Mouse (Mus musculus) heart, adult 2 months (tissue): ENCODE data around the gene Defb7. TPM values are rescaled to one million over a fixed set of nuclear protein-coding genes. Genes with fewer than 3 reads are reported as not detected.

Source experiments
- DNase-seq, 2 experiments: peaks; one replicate each; pipeline ENCODE4 v3.0.0; 2021
- H3K27ac ChIP-seq: fragments of 200-600 bp; 2 replicates; pipeline ENCODE4 v1.8.1; 2022
- H3K27me3 ChIP-seq: fragments of 200-500 bp; 2 replicates; pipeline ENCODE4 v1.6.1; 2012; ENCODE audit warnings: mild to moderate bottlenecking, low read length, inconsistent platforms, mixed read lengths; ENCODE audit not compliant: control insufficient read depth, insufficient read depth
- H3K36me3 ChIP-seq: fragments of 200-500 bp; 2 replicates; pipeline ENCODE4 v1.6.1; 2012; ENCODE audit warnings: low read length, inconsistent platforms; ENCODE audit not compliant: control insufficient read depth, insufficient read depth
- H3K4me1 ChIP-seq: fragments of 200-500 bp; 2 replicates; pipeline ENCODE4 v1.6.1; 2011; ENCODE audit warnings: low read length; ENCODE audit not compliant: control insufficient read depth, insufficient read depth
- H3K4me3 ChIP-seq: fragments of 200-600 bp; 2 replicates; pipeline ENCODE4 v1.8.1; 2022
- H3K79me2 ChIP-seq: fragments of 200-500 bp; replicated peaks from 2 replicates; pipeline ENCODE4 v1.6.1; 2012; ENCODE audit warnings: mild to moderate bottlenecking, inconsistent platforms, low read length, moderate library complexity, mixed read lengths; ENCODE audit not compliant: control insufficient read depth, insufficient read depth
- H3K9ac ChIP-seq: fragments of 200-500 bp; 2 replicates; pipeline ENCODE4 v1.6.1; 2012; ENCODE audit warnings: low read depth, mild to moderate bottlenecking, control low read depth, inconsistent platforms, low read length, mixed read lengths
- CTCF ChIP-seq: fragments of 200-600 bp; IDR thresholded peaks from 2 replicates; pipeline ENCODE4 v1.8.1; 2022; ENCODE audit warnings: antibody characterized with exemption, mild to moderate bottlenecking, moderate library complexity
- EP300 ChIP-seq: fragments of 200-500 bp; IDR thresholded peaks from 2 replicates; pipeline ENCODE4 v1.6.1; 2011; ENCODE audit warnings: low read depth, low read length, control low read depth; ENCODE audit not compliant: insufficient read depth
- POLR2A ChIP-seq: fragments of 200-500 bp; IDR thresholded peaks from 2 replicates; pipeline ENCODE4 v1.6.1; 2011; ENCODE audit warnings: mild to moderate bottlenecking, low read depth, low read length, control low read depth; ENCODE audit not compliant: insufficient read depth
- WGBS: fragments of 180-500 bp; shearing (Covaris S2); methylation state at CpG from one replicate; pipeline ENCODE4 v1.1.7; 2018; 5-methylcytosine and 5-hydroxymethylcytosine counted together
- intact Hi-C: fragments of 180-260 bp; cut with DNase I; formaldehyde crosslinking; loops from one replicate; pipeline ENCODE4 v1.15.1; 2025
- long read RNA-seq: library from polyadenylated mRNA; stranded (forward); transcript quantifications from one replicate; pipeline ENCODE4 v2.0.0, GENCODE M21; 2021
- polyA plus RNA-seq: library from polyadenylated mRNA; depleted of rRNA; stranded (reverse); fragments of >200 nt; gene quantifications from 2 replicates; pipeline ENCODE4 v1.2.3, GENCODE M21; 2012; rRNA removed
- total RNA-seq, 2 experiments: library from RNA; stranded (reverse); gene quantifications; 2 replicates each; pipeline ENCODE4 v1.2.3; 2021

Defb7 gene
- total RNA-seq (not detected), polyA plus RNA-seq (not detected in 2 replicates)
- long read RNA-seq = 0 reads

- TF ChIP-seq POLR2A = no peak
- TF ChIP-seq EP300 = no peak
- no peak for TF ChIP-seq CTCF
- 75% methylated on average over 2 of the region's 2 CpGs for WGBS
- no peaks in the 10 kb centered on the region for H3K79me2 ChIP-seq
- no peaks in the 10 kb centered on the region for H3K4me1 ChIP-seq
- no peaks in the 10 kb centered on the region for H3K36me3 ChIP-seq
- H3K4me3 ChIP-seq = no peak within 1 kb of the TSS
- DNase-seq = no peak
- intact Hi-C loops = no loop called here
- H3K9ac ChIP-seq = no peak within 1 kb of the TSS
- no peaks in the 10 kb centered on the region for H3K27me3 ChIP-seq
- H3K27ac ChIP-seq = no peak within 1 kb of the TSS
These were observed at the start of gene Defb7 for GRCm38 (mm10) chr8:19494797-19495196. TSS of gene Defb7 (plus strand) at chr8:19495097.

GRCm38 (mm10) chr8:19446378-19446777, 48.5 kb upstream of the Defb7 start:
- WGBS = 65% methylated on average over 1 of the region's 1 CpGs
- Histone ChIP-seq H3K9ac (no peak overlapping the region), H3K27me3 (no peaks in the 10 kb centered on the region), H3K79me2 (no peaks in the 10 kb centered on the region), H3K4me1 (no peaks in the 10 kb centered on the region), H3K4me3 (no peak overlapping the region), H3K27ac (no peak overlapping the region), H3K36me3 (no peaks in the 10 kb centered on the region)
- no peak for DNase-seq
- no peak for TF ChIP-seq CTCF
- TF ChIP-seq POLR2A = no peak
- no peak for TF ChIP-seq EP300
- intact Hi-C loops = no loop called here

- H3K27me3 ChIP-seq = no peaks in the 10 kb centered on the region
- H3K27ac ChIP-seq = no peak overlapping the region
- H3K4me1 ChIP-seq = no peaks in the 10 kb centered on the region
- H3K4me3 ChIP-seq = no peak overlapping the region
- TF ChIP-seq POLR2A (no peak), CTCF (no peak), EP300 (no peak)
- DNase-seq = no peak
- no peak overlapping the region for H3K9ac ChIP-seq
- no peaks in the 10 kb centered on the region for H3K36me3 ChIP-seq
- no peaks in the 10 kb centered on the region for H3K79me2 ChIP-seq
- intact Hi-C loops = no loop called here
- 58% methylated on average over 3 of the region's 3 CpGs for WGBS
These were observed 33.5 kb upstream of the Defb7 start for GRCm38 (mm10) chr8:19461355-19461754.

GRCm38 (mm10) chr8:19469026-19469425, 25.9 kb upstream of the Defb7 start:
- no peak for DNase-seq
- WGBS = 65% methylated on average over 3 of the region's 3 CpGs
- Histone ChIP-seq H3K4me1 (no peaks in the 10 kb centered on the region), H3K36me3 (no peaks in the 10 kb centered on the region), H3K27me3 (no peaks in the 10 kb centered on the region), H3K4me3 (no peak overlapping the region), H3K79me2 (no peaks in the 10 kb centered on the region), H3K9ac (no peak overlapping the region), H3K27ac (no peak overlapping the region)
- intact Hi-C loops = no loop called here
- TF ChIP-seq EP300 (no peak), POLR2A (no peak), CTCF (no peak)

- DNase-seq = no peak
- Histone ChIP-seq H3K27me3 (no peaks in the 10 kb centered on the region), H3K4me1 (no peaks in the 10 kb centered on the region), H3K79me2 (no peaks in the 10 kb centered on the region), H3K27ac (no peak overlapping the region), H3K36me3 (no peaks in the 10 kb centered on the region), H3K4me3 (no peak overlapping the region), H3K9ac (no peak overlapping the region)
- TF ChIP-seq EP300 = no peak
- no peak for TF ChIP-seq POLR2A
- TF ChIP-seq CTCF = no peak
- 72% methylated on average over 1 of the region's 1 CpGs for WGBS
- intact Hi-C loops = no loop called here
These were observed 5.6 kb downstream of the Defb7 start for GRCm38 (mm10) chr8:19500524-19500923.

GRCm38 (mm10) chr8:19535195-19535829, 40.4 kb downstream of the Defb7 start:
- no peak overlapping the region for H3K27ac ChIP-seq
- no peaks in the 10 kb centered on the region for H3K36me3 ChIP-seq
- H3K9ac ChIP-seq = no peak overlapping the region
- 11% methylated on average over 49 of the region's 75 CpGs for WGBS
- H3K79me2 ChIP-seq = no peaks in the 10 kb centered on the region
- H3K4me3 ChIP-seq = no peak overlapping the region
- no peak for DNase-seq
- no peaks in the 10 kb centered on the region for H3K27me3 ChIP-seq
- TF ChIP-seq CTCF (no peak), EP300 (no peak), POLR2A (no peak)
- intact Hi-C loops = no loop called here
- H3K4me1 ChIP-seq = no peaks in the 10 kb centered on the region
